In the genomic region with DNA sequence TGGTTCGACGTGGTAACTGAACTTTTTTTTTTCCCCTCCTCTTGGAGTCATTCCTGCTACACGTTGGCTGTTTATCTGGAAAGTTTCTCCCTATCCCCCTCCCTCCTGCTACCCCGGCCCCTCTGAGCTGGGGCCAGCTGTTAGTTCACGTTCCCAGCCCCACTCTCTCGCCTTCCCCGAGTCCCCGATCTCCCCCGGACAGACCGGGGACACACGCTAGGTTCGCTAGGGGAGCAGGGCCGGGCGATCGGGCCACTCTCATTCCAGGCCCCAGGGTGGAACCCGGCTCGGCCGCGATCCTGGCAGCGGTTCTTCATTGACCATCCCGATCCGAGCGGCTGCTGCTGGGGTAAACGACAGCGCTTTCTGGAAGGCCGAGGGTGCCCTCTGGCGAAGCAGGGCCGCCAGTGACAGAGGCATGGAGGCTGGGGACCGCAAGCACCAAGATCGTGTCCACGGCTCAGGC, we compare ENCODE assay signal across 8 mouse cellular contexts. TPM values are rescaled to one million over a fixed set of nuclear protein-coding genes. Genes with fewer than 3 reads are reported as not detected.
DNase-seq lines count a peak whose midpoint lies in the region; ATAC-seq and TF ChIP-seq lines count a peak whose summit lies in the region.

No protein-coding gene starts in this region.

- H3K4me3 ChIP-seq in forebrain, embryonic 10.5 days, result peak overlapping the region; percentile 65
- H3K4me3 ChIP-seq in heart, embryonic 15.5 days, result peak overlapping the region; percentile 70
- peak overlapping the region; percentile 59 for H3K4me3 ChIP-seq in liver, embryonic 13.5 days (replicated peaks)
- peak overlapping the region; percentile 37 for H3K4me3 ChIP-seq in stomach, embryonic 14.5 days (ENCODE audit: low read depth, low read length)

- H3K9me3 ChIP-seq in forebrain, embryonic 10.5 days, result no peaks in the 10 kb centered on the region
- no peaks in the 10 kb centered on the region for H3K9me3 ChIP-seq in heart, embryonic 15.5 days (replicated peaks)
- no peaks in the 10 kb centered on the region for H3K9me3 ChIP-seq in liver, embryonic 13.5 days (replicated peaks)
- H3K9me3 ChIP-seq in stomach, embryonic 14.5 days (ENCODE audit: control insufficient read depth, low read depth, low read length), result no peaks in the 10 kb centered on the region

- TF ChIP-seq POLR2A in brain, embryonic 14.5 days (IDR thresholded peaks at IDR 0.05; ENCODE audit: borderline replicate concordance, extremely low read depth, insufficient read depth, insufficient read length, poor library complexity, severe bottlenecking), result no peak

- peaks cover 50% of the 10 kb centered on the region for H3K4me1 ChIP-seq in forebrain, embryonic 10.5 days
- H3K4me1 ChIP-seq in heart, embryonic 15.5 days (replicated peaks), result peaks cover 41% of the 10 kb centered on the region
- H3K4me1 ChIP-seq in liver, embryonic 13.5 days (replicated peaks), result peaks cover 7% of the 10 kb centered on the region
- peaks cover 15% of the 10 kb centered on the region for H3K4me1 ChIP-seq in stomach, embryonic 14.5 days (ENCODE audit: control insufficient read depth, insufficient read depth, low read length)

- peak overlapping the region; percentile 81 for H3K9ac ChIP-seq in heart, embryonic 15.5 days
- H3K9ac ChIP-seq in liver, embryonic 13.5 days, result peak overlapping the region; percentile 65
- H3K9ac ChIP-seq in stomach, embryonic 14.5 days (replicated peaks; ENCODE audit: low read depth, low read length), result peak overlapping the region; percentile 37; the same call in 1 of the 2 replicates

- peak overlapping the region; percentile 91 for H3K27ac ChIP-seq in forebrain, embryonic 10.5 days
- peak overlapping the region; percentile 98 for H3K27ac ChIP-seq in heart, embryonic 15.5 days
- no peak overlapping the region; the same call in 1 of the 2 replicates for H3K27ac ChIP-seq in liver, embryonic 13.5 days
- H3K27ac ChIP-seq in stomach, embryonic 14.5 days (ENCODE audit: low read length), result peak overlapping the region; percentile 89

- peak overlapping the region; percentile 92 for H3K4me2 ChIP-seq in heart, embryonic 15.5 days
- H3K4me2 ChIP-seq in liver, embryonic 13.5 days, result peak overlapping the region; percentile 79
- H3K4me2 ChIP-seq in stomach, embryonic 14.5 days (replicated peaks; ENCODE audit: low read depth, low read length), result peak overlapping the region; percentile 48

- peak; percentile 90 for DNase-seq in CD4-positive, CD25-positive, alpha-beta regulatory T cell, adult 2 months (ENCODE audit: low read depth, low spot score)
- peak; percentile 92 for DNase-seq in brain, embryonic 14.5 days (ENCODE audit: low read depth)
- peak; percentile 90 for DNase-seq in forebrain, embryonic 10.5 days (ENCODE audit: extremely low spot score, low spot score)
- DNase-seq in kidney, postnatal 14 days, result peak; percentile 95
- peak; percentile 55 for DNase-seq in liver, embryonic 13.5 days
- peak; percentile 74 to 84 for DNase-seq in natural killer cell, adult 2 months (ENCODE audit: low spot score in 2 of 2)

- under 1% methylated on average over 31 of the region's 31 CpGs for WGBS in forebrain, embryonic 10.5 days
- under 1% methylated on average over 31 of the region's 31 CpGs for WGBS in heart, embryonic 15.5 days
- WGBS in liver, embryonic 13.5 days (ENCODE audit: insufficient replicate concordance), result under 1% methylated on average over 31 of the region's 31 CpGs
- WGBS in stomach, embryonic 14.5 days, result under 1% methylated on average over 31 of the region's 31 CpGs

- peak; percentile 80 for ATAC-seq in heart, embryonic 15.5 days (replicated peaks; ENCODE audit: insufficient number of reproducible peaks, insufficient read depth, low FRiP score, low read depth)
- peak; percentile 52 for ATAC-seq in liver, embryonic 13.5 days (ENCODE audit: low read depth)
- ATAC-seq in stomach, embryonic 14.5 days (ENCODE audit: insufficient number of reproducible peaks, insufficient read depth, low FRiP score, low read depth), result peak; percentile 58

- TF ChIP-seq CTCF in brain, embryonic 14.5 days (IDR thresholded peaks at IDR 0.05; ENCODE audit: borderline replicate concordance, extremely low read depth, insufficient read depth, insufficient read length), result peak; percentile 93

- H3K27me3 ChIP-seq in forebrain, embryonic 10.5 days (ENCODE audit: poor library complexity, severe bottlenecking), result peaks cover 59% of the 10 kb centered on the region
- no peaks in the 10 kb centered on the region for H3K27me3 ChIP-seq in heart, embryonic 15.5 days
- H3K27me3 ChIP-seq in liver, embryonic 13.5 days, result peaks cover 79% of the 10 kb centered on the region
- H3K27me3 ChIP-seq in stomach, embryonic 14.5 days (ENCODE audit: control insufficient read depth, insufficient read depth, low read length), result no peaks in the 10 kb centered on the region

- H3K36me3 ChIP-seq in forebrain, embryonic 10.5 days (replicated peaks), result no peaks in the 10 kb centered on the region
- no peaks in the 10 kb centered on the region for H3K36me3 ChIP-seq in heart, embryonic 15.5 days
- H3K36me3 ChIP-seq in liver, embryonic 13.5 days, result no peaks in the 10 kb centered on the region
- no peaks in the 10 kb centered on the region for H3K36me3 ChIP-seq in stomach, embryonic 14.5 days (ENCODE audit: control insufficient read depth, insufficient read depth, low read length)

RNA-seq across cellular contexts. Expression of a gene that starts 0.4 kb away (rescaled TPM):
- 6.6 and 7.3 TPM in 2 replicates for polyA plus RNA-seq in brain, embryonic 14.5 days (2012; rRNA removed)
- polyA plus RNA-seq in forebrain, embryonic 10.5 days (2016; fragmentation: Nextera tagmentation; extraction: Ambion mirVana), result 5.7 and 6.1 TPM in 2 replicates
- polyA plus RNA-seq in heart, embryonic 15.5 days (2015; fragmentation: Nextera tagmentation; extraction: Ambion mirVana), result 22.2 and 31.9 TPM in 2 replicates
- 2.5 and 3.2 TPM in 2 replicates for polyA plus RNA-seq in liver, embryonic 13.5 days (2015; fragmentation: Nextera tagmentation; extraction: Ambion mirVana)
- 27.5 and 29.6 TPM in 2 replicates for polyA plus RNA-seq in stomach, embryonic 14.5 days (2014; fragmentation: Nextera tagmentation; extraction: Ambion mirVana)

RNA-seq across cellular contexts. Expression of a gene that starts 3.1 kb away (rescaled TPM):
- 37.5 and 46.5 TPM in 2 replicates for polyA plus RNA-seq in brain, embryonic 14.5 days (2012; rRNA removed)
- polyA plus RNA-seq in forebrain, embryonic 10.5 days (2016; fragmentation: Nextera tagmentation; extraction: Ambion mirVana), result 73.7 and 77.5 TPM in 2 replicates
- 106 and 130 TPM in 2 replicates for polyA plus RNA-seq in heart, embryonic 15.5 days (2015; fragmentation: Nextera tagmentation; extraction: Ambion mirVana)
- polyA plus RNA-seq in liver, embryonic 13.5 days (2015; fragmentation: Nextera tagmentation; extraction: Ambion mirVana), result 8.6 and 10.3 TPM in 2 replicates
- 73.5 and 74.5 TPM in 2 replicates for polyA plus RNA-seq in stomach, embryonic 14.5 days (2014; fragmentation: Nextera tagmentation; extraction: Ambion mirVana)
